Mouse (Mus musculus) kidney, adult 11 months (tissue): ENCODE measurements at regions not wholly inside any gene's neighbourhood (a gene's known extent, or its start where the extent isn't known, plus 50 kb on each side); places are given as distances from the start of the nearest gene placed in this dataset.

Source experiments
- DNase-seq: peaks from one replicate; pipeline ENCODE4 v3.0.0; 2022

- no peak for DNase-seq
Observed at GRCm38 (mm10) chr1:39102126-39102905, 91.2 kb upstream of the Npas2 start.

DNA sequence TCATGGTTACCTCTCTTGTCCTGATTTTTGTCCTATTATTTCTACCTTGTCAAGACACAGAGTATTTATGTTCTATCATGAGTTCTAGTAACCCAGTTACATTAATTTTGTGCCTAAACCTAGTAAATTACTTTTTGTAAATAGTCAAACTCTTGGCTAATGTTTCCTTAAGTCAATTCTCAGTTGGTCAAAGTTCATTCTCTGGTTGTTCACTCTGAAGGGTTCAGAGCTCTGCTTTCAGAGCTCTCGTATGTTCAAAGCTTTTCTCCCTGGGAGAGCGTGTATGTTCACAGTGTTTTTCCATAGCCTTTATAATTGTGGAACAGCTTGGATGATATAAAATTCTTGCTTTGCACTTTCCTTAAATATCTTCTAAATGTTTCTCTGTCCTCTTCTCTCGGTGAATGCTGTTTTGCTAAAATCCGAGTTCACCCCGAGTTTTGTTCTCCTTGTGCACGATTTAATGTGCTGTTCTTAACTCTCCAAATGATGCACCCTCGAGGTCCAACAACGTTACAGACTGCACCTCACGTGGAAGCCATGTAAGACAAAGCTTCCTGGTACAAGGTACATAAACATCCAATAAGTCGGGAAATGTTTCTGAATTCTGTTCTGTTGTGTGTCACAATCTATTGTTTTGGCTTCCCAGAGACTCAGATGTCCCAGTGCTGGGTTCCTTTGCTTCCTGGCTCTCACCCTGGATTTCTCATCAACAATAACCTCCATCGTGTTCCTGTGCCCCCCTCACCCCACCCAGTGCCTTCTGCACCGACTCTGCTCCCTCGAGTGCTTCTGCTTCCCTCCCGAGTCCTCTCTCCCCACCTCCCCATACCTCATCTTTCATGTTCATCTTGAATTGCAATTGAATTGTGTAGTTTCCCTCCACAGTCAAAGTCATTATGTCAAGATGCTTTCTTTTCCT is 90.3 kb upstream of the Npas2 start:
- DNase-seq, result no peak

DNA sequence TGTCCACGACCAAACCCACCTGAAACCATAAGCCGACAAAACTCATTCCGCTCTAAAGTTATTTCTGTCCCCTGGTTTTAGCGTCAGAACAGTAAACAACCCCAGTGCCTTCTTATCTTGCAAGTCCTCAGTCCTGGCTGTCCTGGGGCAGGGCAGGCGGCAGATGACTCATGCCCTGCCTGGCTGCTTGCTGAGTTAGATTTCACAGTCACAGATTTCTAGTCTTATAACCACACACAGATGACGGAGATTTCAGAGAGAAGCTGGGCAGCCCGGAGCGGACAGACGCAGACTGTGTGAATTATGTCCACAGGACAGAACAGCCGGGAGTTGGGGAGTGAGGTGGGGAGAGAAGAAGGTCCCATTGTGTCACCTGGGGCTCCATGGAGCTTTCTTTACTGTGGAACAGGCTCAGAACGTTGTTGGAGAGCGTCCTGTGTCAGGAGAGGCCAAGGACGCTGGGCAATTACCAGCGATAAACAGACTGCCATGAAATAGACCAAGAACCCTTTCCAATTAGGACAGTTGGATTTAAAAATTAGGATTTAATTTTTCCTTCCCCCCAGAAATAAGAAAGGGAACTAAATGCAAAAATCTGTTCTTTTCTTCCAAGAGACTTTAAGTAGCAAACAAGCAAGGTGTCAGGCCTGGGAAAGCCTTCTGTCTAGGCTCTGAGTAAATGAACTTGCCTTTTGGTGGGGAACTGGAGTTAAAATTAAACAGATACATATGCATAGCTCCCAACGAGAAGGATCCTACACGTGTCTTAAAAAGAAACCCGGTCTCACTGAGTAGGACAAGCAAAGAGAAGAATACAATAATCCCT is 87.8 kb upstream of the Npas2 start:
- no peak for DNase-seq

DNA sequence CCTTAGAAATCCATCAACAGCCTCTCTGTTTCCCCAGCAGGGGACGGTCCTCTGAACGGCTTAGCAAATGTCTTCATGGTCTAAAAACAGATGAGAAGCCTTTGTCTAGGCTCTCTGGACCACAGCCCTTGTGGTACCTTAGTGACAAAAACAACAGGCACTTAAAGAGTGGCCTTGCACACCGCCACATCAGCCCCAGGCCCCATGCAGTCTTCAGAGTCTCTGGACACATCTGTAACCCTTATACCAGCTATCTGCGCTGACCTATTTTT is 87.2 kb upstream of the Npas2 start:
- no peak for DNase-seq

DNA sequence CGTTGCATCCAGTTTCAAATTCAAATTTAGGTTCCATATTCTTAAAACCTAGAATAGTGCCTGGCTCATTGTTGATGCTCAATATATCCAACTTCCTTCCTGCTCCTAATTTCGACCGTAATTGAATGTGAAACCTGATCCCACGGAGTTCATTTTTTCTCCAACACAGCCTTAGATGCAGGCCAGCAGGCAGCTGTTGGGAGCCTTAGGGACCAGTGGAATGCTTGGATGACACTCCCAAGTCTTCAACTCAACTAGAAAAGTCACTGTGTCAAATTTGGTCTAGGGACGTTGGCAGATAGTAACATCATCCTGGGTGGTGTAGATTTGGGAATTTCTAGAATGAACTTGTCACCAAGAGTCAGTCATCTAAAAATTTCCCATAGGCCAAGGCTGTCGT is 86.9 kb upstream of the Npas2 start:
- no peak for DNase-seq

- DNase-seq, result no peak
Observed at GRCm38 (mm10) chr1:39116319-39116718, 77.2 kb upstream of the Npas2 start.

DNA sequence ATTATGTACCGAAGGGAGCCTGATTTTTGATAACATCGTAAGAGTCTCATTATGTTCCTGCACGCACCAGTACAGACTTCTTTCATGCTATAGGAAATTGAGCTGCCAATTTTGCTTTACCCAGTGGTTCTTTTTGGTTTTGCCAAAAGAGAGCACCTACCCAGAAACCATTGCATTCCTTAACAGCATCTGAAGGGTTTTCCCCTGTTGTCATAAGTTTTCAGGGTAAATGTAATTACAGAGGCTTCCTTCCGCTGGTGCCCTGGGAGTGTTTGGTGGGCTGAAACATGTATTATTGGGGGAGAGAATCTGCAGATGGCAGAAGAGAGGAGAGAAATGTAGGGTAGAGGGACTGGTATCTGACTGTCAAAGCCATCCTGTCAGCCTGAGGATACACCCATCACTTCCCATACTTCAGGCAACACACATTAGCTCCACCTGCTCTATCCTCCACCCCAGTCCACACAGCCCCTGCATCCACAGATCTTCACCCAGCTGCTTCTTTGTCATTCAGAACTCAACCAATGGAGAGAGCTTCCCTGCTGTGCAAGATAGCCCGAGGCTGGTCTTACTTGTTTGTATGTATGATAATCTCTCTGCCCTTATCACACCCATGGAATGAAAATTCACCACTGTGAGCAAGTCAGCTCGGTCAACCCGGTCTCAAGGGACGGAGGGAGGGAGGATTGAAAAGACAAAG is 71.1 kb upstream of the Npas2 start:
- no peak for DNase-seq

DNA sequence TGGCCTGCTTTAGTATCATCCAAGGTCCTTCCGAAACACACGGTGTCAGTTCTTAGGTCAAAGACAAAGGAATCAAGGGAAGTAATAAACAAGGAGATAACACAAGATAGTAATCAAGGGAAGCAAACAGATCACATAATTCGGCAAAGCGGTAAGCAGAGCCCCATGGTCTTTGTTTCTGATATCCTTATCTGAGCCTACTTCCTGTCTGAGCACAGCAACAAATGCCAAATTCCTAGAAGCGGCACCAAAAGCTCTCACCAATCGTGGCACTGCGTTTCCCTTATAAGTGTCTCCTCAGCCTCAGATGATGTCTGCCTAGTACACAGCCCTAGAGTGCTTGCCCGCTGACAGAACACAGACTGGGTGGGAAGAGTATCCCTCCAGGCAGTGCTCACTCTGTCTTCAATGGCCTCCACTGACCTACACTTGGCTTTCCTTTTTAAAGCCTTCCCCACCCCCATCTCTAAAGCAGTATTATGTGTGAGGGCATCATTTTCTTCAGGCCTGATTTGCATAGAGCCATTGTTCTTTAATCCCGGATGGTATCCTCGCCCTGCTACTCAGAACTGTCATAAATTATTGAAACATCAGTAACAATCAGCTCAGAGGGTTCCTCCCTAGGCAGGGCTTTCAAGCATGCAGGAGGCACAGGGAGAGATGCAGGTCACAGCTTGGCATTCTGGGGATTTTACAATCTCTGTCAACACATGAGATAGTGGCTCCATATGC is 70.3 kb upstream of the Npas2 start:
- no peak for DNase-seq

GRCm38 (mm10) chr1:39123813-39124146 is 69.8 kb upstream of the Npas2 start:
- no peak for DNase-seq

GRCm38 (mm10) chr1:39134521-39134920 is 59.0 kb upstream of the Npas2 start:
- DNase-seq, result no peak

DNA sequence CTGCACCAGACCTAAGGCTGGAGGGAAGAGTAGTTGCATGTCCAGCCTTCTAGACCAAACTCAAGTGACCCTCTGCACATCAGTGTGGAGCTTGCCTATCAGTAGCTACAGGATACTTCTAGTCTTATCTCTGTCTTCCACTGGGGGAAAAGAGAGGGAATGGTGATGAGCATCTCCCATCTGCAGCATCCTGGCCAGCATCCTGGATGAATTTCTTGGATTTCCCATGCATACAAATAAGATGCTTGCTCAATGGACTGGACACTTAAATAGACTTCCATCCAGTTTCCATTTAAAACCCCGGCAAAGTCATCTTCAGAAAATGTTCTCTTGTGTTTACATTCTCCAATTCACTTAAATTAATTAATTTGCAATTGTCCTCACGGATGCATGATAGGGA is 50.5 kb upstream of the Npas2 start:
- DNase-seq, result no peak

- peak; percentile 51 for DNase-seq
Observed at GRCm38 (mm10) chr1:39143626-39144025, 49.9 kb upstream of the Npas2 start.
